Mouse (Mus musculus) hindbrain, embryonic 16.5 days (tissue): ENCODE results near the gene Cc2d1a. TPM values are rescaled to one million over a fixed set of nuclear protein-coding genes. Genes with fewer than 3 reads are reported as not detected.

Experiments
- ATAC-seq: fragments of 200-750 bp; cut with Nextera tagmentation; 2 replicates; pipeline ENCODE4 v1.8.0; 2017; ENCODE audit warnings: moderate TSS enrichment, moderate library complexity
- H3K27ac ChIP-seq: fragments of 300-500 bp; sonication (generic); 2 replicates; pipeline ENCODE4 v1.5.1; 2014; ENCODE audit warnings: low read depth, mild to moderate bottlenecking, control low read depth, low read length, moderate library complexity
- H3K27me3 ChIP-seq: fragments of 300-500 bp; sonication (generic); replicated peaks from 2 replicates; pipeline ENCODE4 v1.6.1; 2014; ENCODE audit warnings: low read length; ENCODE audit not compliant: control insufficient read depth, insufficient read depth
- H3K36me3 ChIP-seq: fragments of 300-500 bp; sonication (generic); 2 replicates; pipeline ENCODE4 v1.6.1; 2014; ENCODE audit warnings: mild to moderate bottlenecking, low read length, moderate library complexity, mixed read lengths; ENCODE audit not compliant: control insufficient read depth, insufficient read depth
- H3K4me1 ChIP-seq: fragments of 300-500 bp; sonication (generic); 2 replicates; pipeline ENCODE4 v1.6.1; 2014; ENCODE audit warnings: low read depth, low read length; ENCODE audit not compliant: control insufficient read depth, insufficient read depth
- H3K4me2 ChIP-seq: fragments of 300-500 bp; sonication (generic); 2 replicates; pipeline ENCODE4 v1.6.1; 2014; ENCODE audit warnings: mild to moderate bottlenecking, low read length, control low read depth, moderate library complexity
- H3K4me3 ChIP-seq: fragments of 300-500 bp; sonication (generic); 2 replicates; pipeline ENCODE4 v1.5.1; 2014; ENCODE audit warnings: mild to moderate bottlenecking, low read length, control low read depth, moderate library complexity
- H3K9ac ChIP-seq: fragments of 300-500 bp; sonication (generic); 2 replicates; pipeline ENCODE4 v1.6.1; 2014; ENCODE audit warnings: low read depth, mild to moderate bottlenecking, control low read depth, low read length, moderate library complexity
- H3K9me3 ChIP-seq: fragments of 300-500 bp; sonication (generic); 2 replicates; pipeline ENCODE4 v1.6.1; 2014; ENCODE audit warnings: mild to moderate bottlenecking, low read length, moderate library complexity; ENCODE audit not compliant: control insufficient read depth
- whole genome bisulfite sequencing: fragments of 180-500 bp; shearing (Covaris S2); extraction: QIAGEN DNeasy Blood & Tissue Kit; methylation state at CpG from one replicate; pipeline ENCODE4 v1.1.7; 2014; 5-methylcytosine and 5-hydroxymethylcytosine counted together
- polyA plus RNA-seq: library from polyadenylated mRNA; unstranded; fragments of >200 nt; fragmentation: Nextera tagmentation; extraction: Ambion mirVana; gene quantifications from 2 replicates; pipeline ENCODE4 v1.2.1, GENCODE M21; 2015

The Cc2d1a gene
- polyA plus RNA-seq, 1 experiment from 2014 or later: 53.3 TPM

- WGBS: 76% methylated on average over 17 of the region's 17 CpGs
- Histone ChIP-seq H3K27me3 (no peaks in the 10 kb centered on the region), H3K4me3 (no peak overlapping the region), H3K4me2 (no peak overlapping the region), H3K27ac (no peak overlapping the region), H3K9me3 (no peaks in the 10 kb centered on the region), H3K36me3 (peaks cover 5% of the 10 kb centered on the region), H3K4me1 (no peaks in the 10 kb centered on the region), H3K9ac (no peak overlapping the region)
- no peak for ATAC-seq
These were observed 20.4 kb downstream of the Cc2d1a start for GRCm38 (mm10) chr8:84127202-84127901.

GRCm38 (mm10) chr8:84126742-84127141 lies 21.0 kb downstream of the Cc2d1a start:
- H3K9ac ChIP-seq: no peak overlapping the region
- no peaks in the 10 kb centered on the region for H3K9me3 ChIP-seq
- no peaks in the 10 kb centered on the region for H3K36me3 ChIP-seq
- 68% methylated on average over 2 of the region's 2 CpGs for whole genome bisulfite sequencing
- ATAC-seq: no peak
- H3K4me2 ChIP-seq: no peak overlapping the region
- H3K27me3 ChIP-seq: no peaks in the 10 kb centered on the region
- H3K27ac ChIP-seq: no peak overlapping the region
- no peak overlapping the region for H3K4me3 ChIP-seq
- H3K4me1 ChIP-seq: no peaks in the 10 kb centered on the region

- no peak within 1 kb of the TSS for H3K4me2 ChIP-seq
- H3K27me3 ChIP-seq: no peaks in the 10 kb centered on the region
- no peak within 1 kb of the TSS for H3K4me3 ChIP-seq
- no peaks in the 10 kb centered on the region for H3K4me1 ChIP-seq
- WGBS: 60% methylated on average over 9 of the region's 9 CpGs
- H3K27ac ChIP-seq: no peak within 1 kb of the TSS
- no peaks in the 10 kb centered on the region for H3K9me3 ChIP-seq
- peak; percentile 44; the same call in 1 of the 2 replicates for ATAC-seq
- no peaks in the 10 kb centered on the region for H3K36me3 ChIP-seq
- H3K9ac ChIP-seq: no peak within 1 kb of the TSS
These were observed 22.1 kb downstream of the Cc2d1a start, which contains the start of gene Podnl1 for GRCm38 (mm10) chr8:84125656-84126055. Podnl1 (plus strand) TSS chr8:84125989.

GRCm38 (mm10) chr8:84122151-84122550 lies 25.6 kb downstream of the Cc2d1a start:
- H3K27ac ChIP-seq: no peak overlapping the region
- H3K36me3 ChIP-seq: no peaks in the 10 kb centered on the region
- H3K4me3 ChIP-seq: no peak overlapping the region
- H3K9me3 ChIP-seq: no peaks in the 10 kb centered on the region
- no peak overlapping the region for H3K9ac ChIP-seq
- no peaks in the 10 kb centered on the region for H3K4me1 ChIP-seq
- ATAC-seq: no peak
- H3K27me3 ChIP-seq: no peaks in the 10 kb centered on the region
- H3K4me2 ChIP-seq: no peak overlapping the region
- 88% methylated on average over 3 of the region's 3 CpGs for WGBS

GRCm38 (mm10) chr8:84115646-84116045 lies 32.1 kb downstream of the Cc2d1a start:
- H3K4me1 ChIP-seq: no peaks in the 10 kb centered on the region
- no peak overlapping the region for H3K9ac ChIP-seq
- WGBS: 77% methylated on average over 6 of the region's 6 CpGs
- H3K27ac ChIP-seq: no peak overlapping the region
- no peak overlapping the region for H3K4me3 ChIP-seq
- no peak for ATAC-seq
- no peaks in the 10 kb centered on the region for H3K9me3 ChIP-seq
- H3K27me3 ChIP-seq: no peaks in the 10 kb centered on the region
- no peak overlapping the region for H3K4me2 ChIP-seq
- no peaks in the 10 kb centered on the region for H3K36me3 ChIP-seq

GRCm38 (mm10) chr8:84106216-84107040 lies 41.3 kb downstream of the Cc2d1a start:
- Histone ChIP-seq H3K36me3 (peaks cover 4% of the 10 kb centered on the region; the same call in 1 of the 2 replicates), H3K4me2 (no peak overlapping the region), H3K4me1 (peaks cover 27% of the 10 kb centered on the region), H3K27ac (no peak overlapping the region), H3K4me3 (no peak overlapping the region), H3K9me3 (no peaks in the 10 kb centered on the region), H3K9ac (no peak overlapping the region), H3K27me3 (no peaks in the 10 kb centered on the region)
- 95% methylated on average over 6 of the region's 6 CpGs for WGBS
- ATAC-seq: no peak

GRCm38 (mm10) chr8:84105676-84106075 lies 42.1 kb downstream of the Cc2d1a start:
- H3K4me2 ChIP-seq: no peak overlapping the region; the same call in 1 of the 2 replicates
- peaks cover 27% of the 10 kb centered on the region for H3K4me1 ChIP-seq
- H3K27ac ChIP-seq: no peak overlapping the region; the same call in 1 of the 2 replicates
- no peaks in the 10 kb centered on the region for H3K9me3 ChIP-seq
- H3K4me3 ChIP-seq: no peak overlapping the region
- H3K36me3 ChIP-seq: peaks cover 4% of the 10 kb centered on the region; the same call in 1 of the 2 replicates
- H3K9ac ChIP-seq: no peak overlapping the region
- H3K27me3 ChIP-seq: no peaks in the 10 kb centered on the region
- 87% methylated on average over 2 of the region's 2 CpGs for WGBS
- ATAC-seq: no peak

GRCm38 (mm10) chr8:84104697-84105609 lies 42.8 kb downstream of the Cc2d1a start, which contains the start of gene Dcaf15:
Dcaf15 (minus strand) TSS chr8:84104768.
- Histone ChIP-seq H3K9ac (peak within 1 kb of the TSS; percentile 86), H3K27ac (peak within 1 kb of the TSS; percentile 97), H3K4me2 (peak within 1 kb of the TSS; percentile 85), H3K4me1 (peaks cover 27% of the 10 kb centered on the region), H3K27me3 (no peaks in the 10 kb centered on the region), H3K4me3 (peak within 1 kb of the TSS; percentile 65), H3K36me3 (peaks cover 4% of the 10 kb centered on the region; the same call in 1 of the 2 replicates), H3K9me3 (no peaks in the 10 kb centered on the region)
- 5% methylated on average over 42 of the region's 42 CpGs for WGBS
- peak; percentile 97 for ATAC-seq
